Mouse (Mus musculus) cerebellum, adult 18-20 months (tissue): ENCODE data around the gene Dmpk.

Source experiments
- DNase-seq, 2 experiments: peaks; one replicate each; pipeline ENCODE4 v3.0.0; 2021

The Dmpk gene

DNA sequence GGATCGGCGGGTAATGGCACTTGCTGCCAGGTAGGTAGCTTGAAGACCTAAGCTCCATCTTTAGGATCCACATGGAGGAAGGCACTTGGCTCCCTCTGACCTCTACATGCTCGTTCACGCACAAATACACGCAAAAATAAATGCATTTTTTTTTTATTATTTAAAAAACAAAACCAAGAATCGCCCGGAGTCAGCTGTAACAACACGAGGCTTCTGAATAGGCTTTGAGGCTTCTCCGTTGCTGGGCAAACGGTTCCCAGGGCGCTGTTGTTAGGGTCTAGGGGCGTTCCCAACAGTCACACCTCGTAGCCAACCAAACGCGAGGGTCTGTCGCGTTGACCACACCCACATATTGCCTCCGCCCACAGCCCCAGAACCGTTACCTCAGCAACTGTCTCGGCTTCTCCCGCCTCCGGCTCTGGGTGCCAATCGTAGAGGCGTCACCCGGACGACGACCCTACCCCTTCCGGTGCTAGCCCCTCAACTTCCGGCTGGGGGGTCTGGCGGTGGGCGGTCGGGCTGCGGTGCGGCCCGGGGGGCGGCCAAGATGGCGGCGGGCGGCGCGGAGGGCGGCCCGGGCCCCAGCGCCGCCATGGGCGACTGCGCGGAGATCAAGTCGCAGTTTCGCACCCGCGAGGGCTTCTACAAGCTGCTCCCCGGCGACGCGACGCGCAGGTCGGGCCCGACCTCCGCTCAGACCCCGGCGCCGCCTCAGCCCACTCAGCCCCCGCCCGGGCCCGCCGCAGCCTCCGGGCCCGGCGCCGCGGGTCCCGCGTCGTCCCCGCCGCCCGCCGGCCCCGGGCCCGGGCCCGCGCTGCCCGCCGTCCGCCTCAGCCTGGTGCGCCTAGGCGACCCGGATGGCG lies 7.7 kb upstream of the Dmpk start, which contains the start of gene Dmwd:
TSS of gene Dmwd (plus strand) at position 505 of the 863 bp plus-strand sequence.
- DNase-seq = peak; percentile 87 to 93

DNA sequence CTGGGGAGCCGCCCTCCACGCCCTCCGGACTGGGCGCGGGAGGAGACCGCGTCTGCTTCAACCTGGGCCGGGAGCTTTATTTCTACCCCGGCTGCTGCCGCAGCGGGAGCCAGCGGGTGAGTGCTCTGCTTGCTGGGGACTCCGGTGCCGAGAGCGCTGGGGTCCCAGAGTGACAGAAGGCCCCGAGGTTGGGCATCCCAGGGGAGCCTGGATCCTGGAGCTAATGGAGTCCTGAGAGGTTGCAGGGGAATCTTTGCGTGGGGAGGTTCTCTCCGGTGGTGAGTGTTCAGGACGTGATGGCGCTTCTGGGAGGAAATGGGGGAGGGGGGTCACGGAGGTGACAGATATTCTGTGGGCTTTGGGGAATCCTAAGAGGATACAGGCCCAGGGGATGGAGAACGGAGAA lies 7.1 kb upstream of the Dmpk start:
- DNase-seq = peak; percentile 33 to 49

- no peak for DNase-seq
Measured at GRCm38 (mm10) chr7:19077761-19078160, 5.9 kb upstream of the Dmpk start.

- no peak for DNase-seq
Measured at GRCm38 (mm10) chr7:19078732-19079131, 4.9 kb upstream of the Dmpk start.

DNA sequence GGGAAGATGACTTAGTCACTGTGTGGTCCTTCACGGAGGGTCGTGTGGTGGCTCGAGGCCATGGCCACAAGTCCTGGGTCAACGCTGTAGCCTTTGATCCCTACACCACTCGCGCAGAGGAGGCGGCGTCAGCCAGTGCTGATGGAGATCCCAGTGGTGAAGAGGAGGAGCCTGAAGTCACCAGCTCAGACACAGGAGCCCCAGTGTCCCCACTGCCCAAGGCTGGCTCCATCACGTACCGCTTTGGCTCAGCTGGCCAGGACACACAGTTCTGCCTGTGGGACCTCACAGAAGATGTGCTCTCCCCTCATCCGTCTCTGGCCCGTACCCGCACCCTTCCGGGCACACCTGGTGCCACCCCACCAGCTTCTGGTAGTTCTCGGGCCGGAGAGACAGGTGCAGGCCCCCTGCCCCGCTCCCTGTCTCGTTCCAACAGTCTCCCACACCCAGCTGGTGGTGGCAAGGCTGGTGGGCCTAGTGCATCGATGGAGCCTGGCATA lies 3.1 kb upstream of the Dmpk start:
- DNase-seq = no peak

DNA sequence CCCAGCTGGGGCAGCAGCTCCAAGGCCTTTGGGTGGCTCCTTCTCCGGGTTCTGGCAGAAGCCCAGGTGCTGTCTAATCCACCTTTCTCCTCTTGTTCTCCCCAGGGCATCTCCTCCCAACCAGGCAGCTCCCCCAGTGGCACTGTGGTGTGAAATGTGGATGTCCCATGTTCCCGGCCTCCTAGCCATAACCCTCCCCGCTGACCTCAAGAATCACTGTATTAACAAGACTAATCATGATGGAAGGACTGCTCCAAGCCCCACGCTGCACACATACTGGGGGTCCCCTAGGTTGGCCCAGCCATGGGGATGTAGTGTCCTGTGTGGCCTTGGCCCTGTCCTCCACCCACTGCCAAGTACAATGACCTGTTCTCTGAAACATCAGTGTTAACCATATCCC lies 1.5 kb upstream of the Dmpk start:
- no peak for DNase-seq

- DNase-seq = no peak
Measured at GRCm38 (mm10) chr7:19083096-19083495, 553 bp upstream of the Dmpk start.

GRCm38 (mm10) chr7:19084277-19084771 lies 675 bp downstream of the Dmpk start:
- DNase-seq = no peak

- DNase-seq = no peak
Measured at GRCm38 (mm10) chr7:19084921-19085473, 1.3 kb downstream of the Dmpk start.

DNA sequence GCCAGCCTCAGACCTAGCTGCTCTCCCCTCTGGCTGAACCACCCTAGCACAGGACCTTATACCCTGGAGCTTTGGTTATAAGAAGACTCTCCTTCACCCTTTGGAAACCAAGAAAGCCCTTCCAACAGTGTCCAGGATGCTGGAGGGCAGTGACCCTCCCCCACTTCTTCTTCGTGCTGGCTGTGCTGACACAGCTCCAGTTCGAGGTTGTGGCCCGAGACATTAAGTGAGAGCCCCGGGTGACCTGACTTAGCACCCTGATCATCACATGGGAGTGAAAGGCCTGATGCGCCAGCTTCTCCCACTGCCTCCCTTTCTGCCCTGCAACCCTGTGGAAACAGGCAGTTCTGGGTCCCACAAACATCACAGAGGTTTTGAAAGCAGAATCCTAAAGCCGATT lies 1.8 kb downstream of the Dmpk start:
- DNase-seq = no peak

DNA sequence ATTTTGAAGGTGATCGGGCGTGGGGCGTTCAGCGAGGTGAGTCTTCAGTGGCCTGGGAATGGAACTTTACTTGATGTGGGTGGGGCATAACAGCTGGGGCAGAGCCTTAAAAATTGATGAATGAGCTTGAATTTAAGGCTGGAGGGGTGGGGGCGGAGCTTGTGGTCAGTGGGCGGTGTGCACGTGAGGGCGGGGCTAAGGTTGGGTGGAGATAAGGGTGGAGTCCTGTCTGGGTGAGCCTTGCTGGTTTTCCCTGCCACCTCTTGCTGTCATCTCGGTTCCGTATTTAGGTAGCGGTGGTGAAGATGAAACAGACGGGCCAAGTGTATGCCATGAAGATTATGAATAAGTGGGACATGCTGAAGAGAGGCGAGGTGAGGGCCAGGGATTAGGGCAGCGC lies 2.4 kb downstream of the Dmpk start:
- no peak for DNase-seq

DNA sequence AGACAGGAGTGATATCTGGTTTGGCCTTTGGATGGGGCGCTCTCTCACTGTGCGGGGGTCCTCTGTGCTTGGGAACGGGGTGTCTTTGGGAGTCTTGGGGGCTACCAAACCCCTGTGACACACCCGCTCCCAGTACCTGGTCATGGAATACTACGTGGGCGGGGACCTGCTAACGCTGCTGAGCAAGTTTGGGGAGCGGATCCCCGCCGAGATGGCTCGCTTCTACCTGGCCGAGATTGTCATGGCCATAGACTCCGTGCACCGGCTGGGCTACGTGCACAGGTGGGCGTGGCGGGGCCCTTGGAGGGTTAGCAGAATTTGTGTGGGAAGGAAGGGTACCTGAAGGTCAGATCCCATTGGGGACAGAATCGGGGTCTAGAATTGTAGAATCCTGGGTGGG lies 3.1 kb downstream of the Dmpk start:
- DNase-seq = no peak

GRCm38 (mm10) chr7:19088813-19089212 lies 5.2 kb downstream of the Dmpk start:
- peak; percentile 42 to 68 for DNase-seq

DNA sequence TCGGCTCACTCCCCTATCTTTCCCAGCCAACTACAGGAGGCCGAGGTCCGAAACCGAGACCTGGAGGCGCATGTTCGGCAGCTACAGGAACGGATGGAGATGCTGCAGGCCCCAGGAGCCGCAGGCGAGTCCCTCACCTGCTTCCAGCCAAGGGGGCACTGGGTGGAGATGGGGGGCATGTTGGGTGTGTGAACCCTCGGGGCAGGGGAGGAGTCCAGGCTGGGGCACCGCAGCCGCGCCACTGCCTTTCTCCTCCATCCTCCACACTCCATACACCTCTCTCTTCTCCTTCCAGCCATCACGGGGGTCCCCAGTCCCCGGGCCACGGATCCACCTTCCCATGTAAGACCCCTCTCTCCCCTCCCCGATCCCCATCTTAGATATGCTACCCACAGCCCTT lies 8.3 kb downstream of the Dmpk start:
- DNase-seq = no peak

GRCm38 (mm10) chr7:19092381-19093173 lies 8.9 kb downstream of the Dmpk start:
- no peak for DNase-seq

DNA sequence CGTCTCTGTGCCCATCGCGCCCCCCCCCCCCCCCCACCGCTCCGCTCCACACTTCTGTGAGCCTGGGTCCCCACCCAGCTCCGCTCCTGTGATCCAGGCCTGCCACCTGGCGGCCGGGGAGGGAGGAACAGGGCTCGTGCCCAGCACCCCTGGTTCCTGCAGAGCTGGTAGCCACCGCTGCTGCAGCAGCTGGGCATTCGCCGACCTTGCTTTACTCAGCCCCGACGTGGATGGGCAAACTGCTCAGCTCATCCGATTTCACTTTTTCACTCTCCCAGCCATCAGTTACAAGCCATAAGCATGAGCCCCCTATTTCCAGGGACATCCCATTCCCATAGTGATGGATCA lies 9.5 kb downstream of the Dmpk start:
- peak; percentile 50 to 64 for DNase-seq

- DNase-seq = peak; percentile 32 to 45
Measured at GRCm38 (mm10) chr7:19093537-19094385, 10.1 kb downstream of the Dmpk start.

GRCm38 (mm10) chr7:19094471-19094825 lies 10.8 kb downstream of the Dmpk start, which contains the start of gene Six5:
Gene Six5, plus strand, starts transcription at chr7:19094594.
- DNase-seq = no peak

DNA sequence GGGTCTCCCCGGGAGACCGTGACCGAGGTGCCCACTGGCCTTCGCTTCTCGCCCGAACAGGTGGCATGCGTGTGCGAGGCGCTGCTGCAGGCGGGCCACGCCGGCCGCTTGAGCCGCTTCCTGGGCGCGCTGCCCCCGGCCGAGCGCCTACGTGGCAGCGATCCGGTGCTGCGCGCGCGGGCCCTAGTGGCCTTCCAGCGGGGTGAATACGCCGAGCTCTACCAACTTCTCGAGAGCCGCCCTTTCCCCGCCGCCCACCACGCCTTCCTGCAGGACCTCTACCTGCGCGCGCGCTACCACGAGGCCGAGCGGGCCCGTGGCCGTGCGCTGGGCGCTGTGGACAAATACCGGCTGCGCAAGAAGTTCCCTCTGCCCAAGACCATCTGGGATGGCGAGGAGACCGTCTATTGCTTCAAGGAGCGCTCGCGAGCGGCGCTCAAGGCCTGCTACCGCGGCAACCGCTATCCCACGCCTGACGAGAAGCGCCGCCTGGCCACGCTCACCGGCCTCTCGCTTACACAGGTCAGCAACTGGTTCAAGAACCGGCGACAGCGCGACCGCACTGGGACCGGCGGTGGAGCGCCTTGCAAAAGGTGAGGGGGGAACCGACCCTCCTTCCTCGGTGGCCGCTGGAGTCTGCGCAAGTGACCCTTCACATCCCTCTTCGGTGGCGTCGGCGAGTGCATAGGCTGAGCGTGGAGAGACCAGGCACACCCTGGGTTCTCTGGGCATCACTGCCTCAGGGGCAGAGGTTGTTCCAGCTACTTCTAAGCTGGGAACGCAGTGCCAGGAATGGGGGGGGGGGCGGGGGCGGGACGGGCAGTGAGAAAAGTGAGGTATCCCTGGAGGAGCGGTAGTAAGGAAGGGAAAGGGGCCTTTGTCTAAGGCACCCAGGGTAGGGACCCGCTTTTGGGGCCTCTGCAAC lies 11.4 kb downstream of the Dmpk start:
- DNase-seq = no peak

GRCm38 (mm10) chr7:19095751-19096110 lies 12.1 kb downstream of the Dmpk start:
- DNase-seq = no peak

- no peak for DNase-seq
Measured at GRCm38 (mm10) chr7:19096421-19096976, 12.8 kb downstream of the Dmpk start.
